Mouse (Mus musculus) thymus, adult 2 months (tissue): ENCODE results near the gene Ccdc12.

Experiments used
- CTCF ChIP-seq: fragments of 200-500 bp; IDR thresholded peaks from 2 replicates; pipeline ENCODE4 v1.5.1; 2012; ENCODE audit warnings: mild to moderate bottlenecking, control low read depth, low read length, moderate library complexity, borderline replicate concordance; ENCODE audit not compliant: control insufficient read depth, poor library complexity, insufficient read depth; ENCODE audit errors: extremely low read depth
- POLR2A ChIP-seq: fragments of 200-500 bp; IDR thresholded peaks from 2 replicates; pipeline ENCODE4 v1.6.1; 2012; ENCODE audit warnings: mild to moderate bottlenecking, low read length, control low read depth, moderate library complexity; ENCODE audit not compliant: control insufficient read depth, poor library complexity, insufficient read depth; ENCODE audit errors: extremely low read depth

DNA sequence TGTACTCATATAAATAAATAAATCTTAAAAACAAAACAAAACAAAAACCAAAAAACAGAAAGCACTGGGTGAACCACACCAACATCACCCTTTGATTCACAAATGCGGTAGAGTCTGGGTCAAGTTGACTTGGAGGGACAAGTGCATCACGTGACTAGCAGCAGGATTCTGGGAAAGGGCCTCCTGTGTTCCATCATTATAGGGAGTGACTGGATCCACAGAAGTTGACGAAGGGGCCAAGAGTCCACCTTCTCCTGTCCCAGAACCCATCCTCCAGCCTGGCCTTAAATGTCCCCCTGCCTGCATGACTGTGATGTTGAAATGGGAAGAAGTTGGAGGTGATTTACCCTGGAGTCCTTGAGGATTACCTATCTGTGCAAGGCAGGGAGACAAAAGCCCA lies 62.5 kb downstream of the Ccdc12 start:
- TF ChIP-seq CTCF (no peak), POLR2A (no peak)
